In genomic region chr11:97321197-97321596, GRCm38 (mm10) we compare ENCODE assay signal across 20 mouse cellular contexts. TPM values are rescaled to one million over a fixed set of nuclear protein-coding genes. Genes with fewer than 3 reads are reported as not detected.
DNase-seq lines count a peak whose midpoint lies in the region; ATAC-seq and TF ChIP-seq lines count a peak whose summit lies in the region.
"Had no signal": no experiment of that assay in that cellular context is flagged by ENCODE, and none has a peak within 500 bp of the region (broad histone marks: within the 10 kb centered on the region; RNA-seq: fewer than 3 reads in every experiment).

No protein-coding gene starts in this region.

- no peak overlapping the region for H3K9ac ChIP-seq in ES-E14 (ENCODE audit: insufficient read depth, low read depth, low read length, poor library complexity, severe bottlenecking)
- no peak overlapping the region for H3K9ac ChIP-seq in forebrain, embryonic 13.5 days
- H3K9ac ChIP-seq: embryonic facial prominence, embryonic 12.5 days had no signal

- H3K4me3 ChIP-seq in E14TG2a.4 (replicated peaks; ENCODE audit: low read length), result 0 out of 2 replicates have a peak overlapping the region, but pooled peaks have one; percentile 8
- H3K4me3 ChIP-seq in ES-E14 (ENCODE audit: insufficient read depth in 1 of 2, low read depth in 1 of 2, low read length in 2 of 2, poor library complexity in 1 of 2, severe bottlenecking in 1 of 2), result no peak overlapping the region
- H3K4me3 ChIP-seq in forebrain, embryonic 13.5 days, result no peak overlapping the region
- H3K4me3 ChIP-seq: embryonic facial prominence, embryonic 10.5 days; embryonic facial prominence, embryonic 12.5 days had no signal

- H3K4me2 ChIP-seq in forebrain, embryonic 13.5 days, result no peak overlapping the region
- H3K4me2 ChIP-seq: embryonic facial prominence, embryonic 12.5 days had no signal

- ATAC-seq in CD4-positive, CD25-positive, alpha-beta regulatory T cell, adult 4 months, result no peak
- no peak for ATAC-seq in forebrain, embryonic 13.5 days
- ATAC-seq: forebrain, embryonic 14.5 days; forebrain, embryonic 16.5 days; Patski had no signal

- no peaks in the 10 kb centered on the region for H3K9me3 ChIP-seq in E14TG2a.4 (ENCODE audit: low read length)
- no peaks in the 10 kb centered on the region for H3K9me3 ChIP-seq in ES-E14 (ENCODE audit: control insufficient read depth, insufficient read depth, low read depth, low read length)
- H3K9me3 ChIP-seq in forebrain, embryonic 13.5 days (replicated peaks), result no peaks in the 10 kb centered on the region
- H3K9me3 ChIP-seq: embryonic facial prominence, embryonic 10.5 days; embryonic facial prominence, embryonic 12.5 days; G1E had no signal

- H3K4me1 ChIP-seq in E14TG2a.4 (replicated peaks; ENCODE audit: low read depth, low read length), result peaks cover 64% of the 10 kb centered on the region
- peaks cover 4 to 6% of the 10 kb centered on the region in 2 experiments; a peak in 3 of 4 replicates for H3K4me1 ChIP-seq in ES-E14 (ENCODE audit: control insufficient read depth in 2 of 2, insufficient read depth in 2 of 2, low read length in 2 of 2, poor library complexity in 1 of 2)
- H3K4me1 ChIP-seq in forebrain, embryonic 13.5 days, result peaks cover 7% of the 10 kb centered on the region
- H3K4me1 ChIP-seq: embryonic facial prominence, embryonic 12.5 days had no signal

- H3K27me3 ChIP-seq in E14TG2a.4 (ENCODE audit: insufficient read depth, low read length), result no peaks in the 10 kb centered on the region
- H3K27me3 ChIP-seq in forebrain, embryonic 13.5 days, result no peaks in the 10 kb centered on the region
- H3K27me3 ChIP-seq: embryonic facial prominence, embryonic 12.5 days; Patski had no signal

- DNase-seq in A20 (ENCODE audit: low read depth, low spot score) (peak; percentile 11), ES-E14 (ENCODE audit: low read depth, low spot score) (no peak)
- no peak for DNase-seq in kidney, postnatal 36 days
- DNase-seq: adrenal gland, adult 8-10 months; adrenal gland, postnatal 14 days; adrenal gland, postnatal 36 days; cerebellum, adult 11-12 months; cerebellum, adult 2 months; cerebellum, adult 9-10 months; cerebellum, postnatal 10 days; cerebellum, postnatal 25 days had no signal

- peak overlapping the region; percentile 76; the same call in 1 of the 2 replicates for H3K27ac ChIP-seq in ES-E14 (ENCODE audit: insufficient read depth, low read depth, low read length, poor library complexity, severe bottlenecking)
- no peak overlapping the region for H3K27ac ChIP-seq in forebrain, embryonic 13.5 days
- H3K27ac ChIP-seq: embryonic facial prominence, embryonic 10.5 days; embryonic facial prominence, embryonic 12.5 days had no signal

- 93% methylated on average over 8 of the region's 8 CpGs for WGBS in forebrain, embryonic 13.5 days

- in situ Hi-C loops in ES-E14 (cut with MboI; ENCODE audit: low sequenced_read_pairs in 2 of 2, unreplicated experiment in 2 of 2), result no loop called here

- H3K36me3 ChIP-seq in E14TG2a.4 (ENCODE audit: insufficient read depth, low read length) (peaks cover 71% of the 10 kb centered on the region), ES-E14 (ENCODE audit: control insufficient read depth, insufficient read depth, low read length, poor library complexity, severe bottlenecking) (peaks cover 17% of the 10 kb centered on the region)
- H3K36me3 ChIP-seq in forebrain, embryonic 13.5 days (ENCODE audit: poor library complexity, severe bottlenecking), result peaks cover 54% of the 10 kb centered on the region

- TF ChIP-seq CTCF in E14TG2a.4 (conservative IDR thresholded peaks at IDR 0.05; ENCODE audit: low read length), result no peak

TF ChIP-seq in ES-E14, 5 proteins besides CTCF, POLR2A, EP300 and RAD21:
- no peak for TF ChIP-seq HCFC1 (IDR thresholded peaks at IDR 0.05; ENCODE audit: borderline replicate concordance, insufficient read depth, low read length)
- TF ChIP-seq CHD2 (IDR thresholded peaks at IDR 0.05; ENCODE audit: low read depth, low read length), result no peak
- no peak for TF ChIP-seq ZC3H11A (IDR thresholded peaks at IDR 0.05; ENCODE audit: borderline replicate concordance, low read depth, low read length)
- TF ChIP-seq MAFK (IDR thresholded peaks at IDR 0.05; ENCODE audit: insufficient read depth, low read depth, low read length), result no peak
- TF ChIP-seq ZNF384 (IDR thresholded peaks at IDR 0.05; ENCODE audit: low read depth, low read length), result no peak

RNA-seq across cellular contexts. Expression of gene Mrpl45, which starts 5.7 kb away (rescaled TPM):
- 53.8 and 76.8 TPM in 2 replicates for total RNA-seq in ES-E14 (2012; rRNA removed)
- 10 to 100 TPM; 38.8 to 42.3 TPM for polyA plus RNA-seq in CD4-positive, CD25-positive, alpha-beta regulatory T cell, adult 4 months (2017; shearing (Covaris generic))
- 47.4 and 49.1 TPM in 2 replicates for polyA plus RNA-seq in forebrain, embryonic 13.5 days (2015; fragmentation: Nextera tagmentation; extraction: Ambion mirVana)

RNA-seq across cellular contexts. Expression of gene Gpr179, which starts 30.7 kb away (rescaled TPM):
- total RNA-seq in ES-E14 (2012; rRNA removed), result 0.31 and 0.53 TPM in 2 replicates
- under 1 TPM; 0.16 to 0.30 TPM for polyA plus RNA-seq in CD4-positive, CD25-positive, alpha-beta regulatory T cell, adult 4 months (2017; shearing (Covaris generic))
- polyA plus RNA-seq in forebrain, embryonic 13.5 days (2015; fragmentation: Nextera tagmentation; extraction: Ambion mirVana), result 0.19 and 0.25 TPM in 2 replicates

RNA-seq across cellular contexts. Expression of gene Npepps, which starts 40.8 kb away (rescaled TPM):
- 86.1 and 107 TPM in 2 replicates for total RNA-seq in ES-E14 (2012; rRNA removed)
- polyA plus RNA-seq in CD4-positive, CD25-positive, alpha-beta regulatory T cell, adult 4 months (2017; shearing (Covaris generic)), result 10 to 100 TPM; 34.4 to 41.1 TPM
- 131 and 140 TPM in 2 replicates for polyA plus RNA-seq in forebrain, embryonic 13.5 days (2015; fragmentation: Nextera tagmentation; extraction: Ambion mirVana)

RNA-seq across cellular contexts. Expression of gene Socs7, which starts 41.2 kb away (rescaled TPM):
- 14.3 and 14.5 TPM in 2 replicates for total RNA-seq in ES-E14 (2012; rRNA removed)
- polyA plus RNA-seq in CD4-positive, CD25-positive, alpha-beta regulatory T cell, adult 4 months (2017; shearing (Covaris generic)), result 1 to 10 TPM; 7.6 to 8.4 TPM
- polyA plus RNA-seq in forebrain, embryonic 13.5 days (2015; fragmentation: Nextera tagmentation; extraction: Ambion mirVana), result 7.7 and 8.6 TPM in 2 replicates
